Mouse (Mus musculus): ENCODE data around the gene Fam129a. TPM values are rescaled to one million over a fixed set of nuclear protein-coding genes. Genes with fewer than 3 reads are reported as not detected.

Gene Fam129a
- total RNA-seq, 2 experiments from 2014 or later: 1.5 to 2.7 TPM

DNA sequence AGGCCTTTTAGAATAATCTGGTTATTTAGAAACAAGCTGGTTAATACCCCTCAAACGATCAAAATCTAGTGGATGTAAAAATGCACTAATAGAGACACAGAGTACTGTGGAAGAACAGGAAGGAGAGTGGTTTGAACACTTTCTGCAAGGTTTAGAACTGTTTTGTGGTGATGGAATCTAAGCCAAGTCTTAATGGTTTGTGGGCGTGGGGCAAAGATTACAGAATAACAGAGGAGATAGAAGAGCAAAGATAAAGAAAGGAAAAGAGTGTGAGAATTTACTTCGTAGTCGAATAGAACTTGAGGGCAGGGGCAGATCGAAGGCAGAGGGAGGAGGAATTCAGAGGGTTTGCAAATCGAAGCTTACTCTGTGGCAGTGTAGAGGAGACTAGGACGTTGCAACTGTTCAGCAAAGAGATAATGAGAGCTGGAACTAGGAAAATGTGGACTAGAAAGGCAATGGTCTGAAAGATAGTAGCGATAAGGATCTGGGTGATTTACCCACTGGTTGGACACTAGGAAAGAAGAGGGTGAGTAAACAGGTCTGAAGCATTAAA, 182.5 kb downstream of the Fam129a start:
- no peak for DNase-seq

DNA sequence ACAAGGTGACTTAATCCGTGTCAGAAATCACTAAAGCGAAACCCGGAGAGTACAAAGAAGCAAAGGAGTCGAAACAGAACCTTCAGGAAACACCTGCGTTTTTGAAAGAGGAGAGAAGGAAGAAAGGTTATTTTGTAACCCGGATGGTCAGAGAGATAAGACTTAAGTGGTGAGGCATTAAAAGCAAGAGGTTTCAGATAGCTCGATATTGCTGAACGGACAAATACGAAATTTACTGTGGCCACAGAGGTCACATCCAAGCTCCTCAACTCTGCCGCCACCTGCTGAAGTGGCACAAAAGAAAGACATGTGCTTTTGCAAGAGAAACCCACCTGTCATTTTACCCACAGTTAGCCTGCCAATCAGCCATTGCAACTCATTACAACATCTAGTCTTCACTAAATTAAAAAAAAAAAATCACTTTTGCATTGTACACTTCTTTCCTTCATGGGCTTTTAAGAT, 183.1 kb downstream of the Fam129a start:
- no peak for DNase-seq

DNA sequence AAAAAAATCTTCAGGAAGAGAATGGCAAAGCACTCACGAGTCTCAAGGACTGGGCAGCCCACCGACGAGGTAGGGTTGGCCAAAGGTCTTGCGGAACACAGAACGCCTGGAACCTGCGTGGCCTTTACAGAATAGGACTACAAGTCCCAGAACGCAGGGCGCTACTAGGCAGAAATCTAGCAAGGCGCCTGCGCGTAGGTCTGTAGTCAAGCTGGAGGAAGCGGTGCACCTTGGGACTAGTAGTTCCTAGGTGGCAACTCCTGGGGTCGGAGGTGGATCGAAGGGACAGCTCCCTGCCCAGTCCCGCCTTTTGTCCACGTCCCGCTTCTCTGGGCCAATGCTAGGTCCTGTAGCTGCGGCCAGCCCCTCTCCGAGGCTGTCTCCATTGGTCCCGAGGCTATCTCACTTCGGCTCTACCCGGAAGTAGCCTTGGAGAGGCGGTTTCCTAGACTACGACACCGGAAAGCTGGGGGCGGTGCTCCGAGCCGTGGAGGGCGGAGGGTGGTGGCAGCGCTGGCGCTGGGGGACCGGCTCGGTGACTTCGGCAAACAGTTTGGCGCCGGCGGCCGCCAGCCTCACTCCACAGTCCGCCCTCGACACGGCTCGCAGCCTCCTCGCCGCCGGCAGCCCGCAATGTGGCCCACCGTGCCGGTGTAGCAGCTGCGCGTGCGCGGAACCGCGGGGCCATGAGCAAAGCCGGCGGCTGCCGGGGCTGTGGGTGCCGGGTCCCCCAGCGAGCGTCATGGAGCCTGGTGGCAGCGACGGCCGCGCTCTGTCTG, 184.1 kb downstream of the Fam129a start, which contains the start of gene Edem3:
Gene Edem3, plus strand, starts transcription at position 491 of the 779 bp plus-strand sequence.
- DNase-seq: peak; percentile 98 to 99

DNA sequence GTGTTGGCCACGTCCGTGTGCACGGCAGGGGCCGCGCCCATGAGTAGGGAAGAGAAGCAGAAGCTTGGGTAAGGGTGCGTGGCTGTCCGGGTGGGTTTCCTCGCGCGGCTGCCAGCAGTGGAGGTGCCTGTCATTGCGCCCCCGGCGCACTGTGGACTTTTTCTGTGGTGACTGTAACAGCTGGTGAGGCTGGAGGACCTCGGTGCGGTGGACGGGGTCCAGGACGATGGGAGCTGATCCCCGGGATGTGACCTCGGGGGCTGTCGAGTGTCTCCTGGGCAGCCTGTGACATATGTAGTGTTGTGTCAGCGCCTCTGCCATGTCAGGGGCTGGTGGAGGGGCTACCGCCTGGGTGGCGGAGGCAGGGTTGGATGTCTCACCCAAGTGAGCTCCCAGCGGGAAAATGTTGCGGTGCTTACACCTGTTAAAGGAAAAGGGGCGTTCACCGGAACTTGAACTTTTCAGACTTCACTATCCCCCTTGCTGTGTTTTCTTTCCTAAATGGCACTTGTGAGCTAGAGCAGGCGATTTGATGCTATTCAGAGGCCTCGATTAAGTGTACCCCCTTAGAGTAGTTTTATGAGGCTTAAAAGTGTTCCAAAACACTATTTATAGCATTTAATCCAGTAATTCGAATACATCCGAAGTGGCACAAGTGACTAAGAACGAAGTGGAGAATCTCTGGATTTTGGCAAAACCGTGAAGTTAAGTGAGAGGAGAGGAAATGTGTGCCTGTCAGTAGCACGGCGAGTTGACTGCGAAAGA, 184.9 kb downstream of the Fam129a start:
- DNase-seq: no peak

DNA sequence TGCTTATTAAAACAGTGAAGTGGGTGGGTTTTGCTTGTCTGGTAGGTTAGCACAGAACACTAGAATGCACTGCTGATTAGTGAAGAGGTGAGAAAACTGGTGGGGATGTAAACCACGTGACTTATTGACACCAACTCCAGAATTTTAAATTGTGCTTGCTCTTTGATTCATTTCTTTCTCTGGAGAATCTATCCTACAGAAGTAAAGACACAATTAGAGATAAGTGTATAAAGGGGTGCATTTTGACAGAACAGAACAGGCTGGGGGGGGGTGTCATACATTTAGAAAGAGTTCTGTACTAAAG, 185.4 kb downstream of the Fam129a start:
- no peak for DNase-seq

DNA sequence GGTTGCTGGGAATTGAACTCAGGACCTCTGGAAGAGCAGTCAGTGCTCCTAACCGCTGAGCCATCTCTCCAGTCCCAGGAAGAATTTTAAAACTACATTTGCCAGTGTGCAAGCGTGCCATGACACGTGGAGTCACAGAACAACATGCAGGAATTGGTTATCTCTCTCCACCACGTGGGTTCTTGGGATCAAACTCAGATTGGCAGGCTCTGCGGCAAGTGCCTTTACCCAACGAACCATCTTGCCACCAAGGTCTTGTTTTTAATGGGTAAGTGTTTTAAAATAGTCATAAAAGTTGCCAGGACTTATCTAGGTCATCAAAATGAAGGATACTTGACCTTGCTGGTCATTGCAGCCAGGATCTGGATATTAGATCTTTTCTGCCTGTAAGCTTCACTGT, 187.3 kb downstream of the Fam129a start:
- DNase-seq: no peak

DNA sequence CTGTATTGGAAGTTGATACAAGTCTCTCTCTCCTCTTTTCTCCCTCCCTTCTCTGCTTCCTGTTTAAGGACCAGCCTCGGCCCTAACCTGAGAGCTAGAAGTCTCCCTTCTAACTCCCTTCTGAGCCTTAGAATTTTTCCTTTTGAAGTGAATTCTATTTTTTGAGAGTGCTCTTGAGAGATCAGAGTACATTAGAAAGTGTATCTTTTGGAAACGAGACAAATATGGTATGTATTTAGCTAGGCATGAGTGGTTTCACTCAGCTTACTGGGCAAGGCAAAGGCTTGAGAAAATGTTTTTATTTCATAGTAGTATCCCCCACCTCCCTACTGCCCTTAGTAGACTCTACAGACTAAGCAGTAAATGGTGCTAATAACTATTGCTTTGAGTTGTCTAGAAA, 188.0 kb downstream of the Fam129a start:
- DNase-seq: no peak

DNA sequence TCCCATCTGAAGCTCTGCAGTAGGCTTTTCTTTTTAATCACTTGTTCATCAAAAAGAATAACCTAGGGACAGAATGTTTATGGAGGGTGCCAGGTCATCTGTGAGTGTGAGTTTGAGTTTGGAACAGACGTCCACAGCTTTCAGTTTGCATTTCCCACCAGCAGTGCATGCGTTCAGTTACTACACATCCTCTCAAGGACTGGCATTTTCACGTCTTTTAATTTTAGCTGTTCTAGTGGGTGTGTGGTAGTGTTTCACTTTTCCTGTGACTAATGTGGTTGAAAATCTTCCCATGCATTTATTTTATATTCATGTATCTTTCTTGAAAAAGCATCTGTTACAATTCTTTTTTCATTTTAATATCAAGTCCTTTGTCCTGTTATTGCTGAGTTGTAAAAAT, 193.2 kb downstream of the Fam129a start:
- DNase-seq: no peak

DNA sequence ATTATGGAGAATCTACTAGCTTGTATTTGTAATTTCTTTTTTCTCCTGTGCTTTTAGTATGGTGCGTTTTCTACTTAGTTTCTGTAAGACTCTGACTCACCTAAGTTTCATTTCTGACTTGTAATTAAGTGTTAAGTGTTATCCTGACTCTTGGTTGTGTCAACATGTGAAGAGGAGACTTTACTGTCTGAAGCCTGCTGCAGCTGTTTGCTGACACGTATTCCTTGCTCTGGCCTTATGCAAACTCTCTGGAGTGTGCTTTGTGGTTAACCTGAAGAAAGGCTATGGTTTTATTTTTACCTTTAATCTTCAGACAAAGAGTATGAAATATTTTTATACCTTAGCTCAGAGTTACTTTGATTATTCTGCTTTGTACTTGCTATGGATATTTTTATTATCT, 195.2 kb downstream of the Fam129a start:
- no peak for DNase-seq

DNA sequence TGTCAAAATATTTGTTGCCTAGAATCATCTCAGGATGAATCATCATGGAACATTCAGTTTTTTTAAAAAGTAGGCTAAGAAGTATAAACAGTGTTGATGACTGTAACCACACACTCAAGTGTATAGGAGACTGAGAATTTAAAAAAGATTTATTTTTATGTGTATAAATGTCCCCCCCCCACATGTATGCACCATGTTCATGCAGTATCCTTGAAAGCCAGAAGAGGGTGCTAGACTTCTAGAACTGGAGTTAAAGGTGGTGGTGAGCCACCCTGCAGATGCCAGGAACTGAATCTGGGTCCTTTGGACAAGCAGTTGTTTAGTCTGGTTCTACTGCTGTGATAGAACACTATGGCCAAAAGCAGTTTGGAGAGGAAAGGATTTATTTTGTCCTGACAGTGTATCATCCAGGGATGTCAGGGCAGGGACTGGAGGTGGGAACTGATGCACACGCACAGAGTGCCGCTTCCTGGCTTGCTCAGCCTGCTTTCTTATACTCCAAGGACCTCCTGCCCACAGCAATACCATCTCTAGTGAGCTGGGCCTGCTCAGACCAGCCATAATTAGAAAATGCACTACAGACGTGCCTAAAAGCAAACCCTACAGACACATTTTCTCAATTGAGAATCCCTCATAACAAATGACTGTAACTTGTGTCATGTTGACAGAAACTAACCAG, 196.1 kb downstream of the Fam129a start:
- DNase-seq: no peak

DNA sequence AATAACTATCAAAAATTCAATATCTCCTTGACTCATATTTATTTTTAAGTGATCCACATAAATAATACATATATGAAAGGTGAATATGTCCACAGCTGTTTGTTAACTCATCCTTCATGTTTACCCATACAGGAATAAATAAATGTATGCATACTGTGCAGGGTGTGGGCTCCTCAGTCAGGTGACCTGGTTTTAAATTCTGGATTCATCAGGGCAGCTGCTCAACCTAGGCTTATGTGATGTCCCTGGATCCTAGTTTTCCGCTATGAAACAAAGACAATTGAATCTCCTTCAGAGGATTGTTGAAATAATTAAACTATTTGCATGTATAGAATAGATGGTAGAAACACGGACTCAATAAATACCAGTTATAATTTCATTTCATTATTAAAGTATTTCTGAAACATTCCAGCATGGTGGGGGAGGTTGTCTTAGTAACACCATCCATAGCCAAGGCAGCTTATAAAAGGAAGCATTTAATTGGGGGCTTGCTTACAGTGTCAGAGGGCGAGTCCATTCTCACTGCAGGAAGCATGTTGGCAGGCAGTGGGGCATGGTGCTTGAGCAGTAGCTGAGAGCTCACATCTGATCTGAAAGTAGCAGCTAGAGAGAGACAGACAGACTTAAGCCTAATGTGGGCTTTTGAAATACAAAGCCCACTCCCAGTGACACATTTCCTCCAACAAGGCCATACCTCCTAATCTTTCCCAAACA, 198.4 kb downstream of the Fam129a start:
- DNase-seq: no peak

Other genes with a start within 250 kb of the Fam129a start
- 10 to 100 TPM; 97.7 to 99.2 TPM for gene Ivns1abp, start 226.7 kb upstream of the Fam129a start, total RNA-seq (2021)
- 10 to 100 TPM; 15.0 to 17.2 TPM for gene Swt1, start 142.7 kb upstream of the Fam129a start, total RNA-seq (2021)
- gene Trmt1l, start 142.6 kb upstream of the Fam129a start, total RNA-seq (2021): 10 to 100 TPM; 36.1 to 36.5 TPM
- gene Rnf2, start 70.2 kb upstream of the Fam129a start, total RNA-seq (2021): 10 to 100 TPM; 36.9 to 43.6 TPM
- 10 to 100 TPM; 40.6 to 41.1 TPM for gene Edem3, start 184.2 kb downstream of the Fam129a start, total RNA-seq (2021)

Data from layer of hippocampus, postnatal 36 days (tissue).